Mouse (Mus musculus): ENCODE measurements around the gene Slc25a13. TPM values are rescaled to one million over a fixed set of nuclear protein-coding genes. Genes with fewer than 3 reads are reported as not detected.
"Not testable (repeated sequence)": the region's sequence is repeated elsewhere in the genome, so short reads cannot be mapped to it uniquely, and the experiment has no call there.

The Slc25a13 gene
- polyA plus RNA-seq, 1 experiment, result not detected

DNA sequence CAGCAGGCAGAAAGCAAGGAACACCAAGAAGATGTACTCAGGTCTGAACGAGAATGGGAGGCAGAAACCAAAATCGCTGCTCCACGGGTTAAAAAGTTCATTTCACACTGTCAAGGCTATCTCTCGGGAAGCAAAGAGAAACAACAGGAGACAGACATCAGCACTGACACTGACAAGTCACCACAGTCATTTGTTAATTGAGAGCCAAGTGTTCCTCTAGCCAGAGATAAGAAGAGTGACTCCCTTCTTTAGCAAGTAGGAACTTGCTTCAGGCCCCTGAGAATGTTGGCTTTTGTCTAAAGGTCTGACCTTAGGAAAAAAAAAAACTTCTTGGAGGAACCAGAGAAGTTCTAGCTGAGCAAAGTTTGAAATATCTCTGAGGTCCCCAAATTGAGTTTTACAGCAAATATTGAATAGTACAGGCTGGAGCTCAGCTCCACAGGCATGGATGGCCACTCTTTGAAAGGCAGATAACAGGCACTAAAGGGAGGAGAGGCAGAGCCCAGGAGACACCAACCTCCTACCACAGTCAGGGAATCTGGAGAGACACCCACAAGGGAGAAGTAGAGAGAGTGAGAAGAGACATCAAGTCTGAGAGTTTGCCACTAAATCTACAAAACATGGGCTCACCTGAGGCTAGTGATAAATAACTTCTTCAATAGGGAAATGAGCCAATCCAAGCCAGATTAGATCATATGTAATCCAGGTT is 8.5 kb downstream of the Slc25a13 start:
- H3K4me3 ChIP-seq (ENCODE audit: insufficient read depth, low read depth, low read length), result no peak overlapping the region
- peaks cover 5% of the 10 kb centered on the region; the same call in 1 of the 2 replicates for H3K4me1 ChIP-seq (ENCODE audit: control insufficient read depth, insufficient read depth, low read length)
- TF ChIP-seq POLR2A (IDR thresholded peaks at IDR 0.05; ENCODE audit: insufficient read depth, low read depth, low read length), result no peak
- no peak for TF ChIP-seq CTCF (IDR thresholded peaks at IDR 0.05; ENCODE audit: insufficient read depth, low read depth, low read length)
- WGBS, result 85% methylated on average over 4 of the region's 4 CpGs
- no peak overlapping the region for H3K27ac ChIP-seq (ENCODE audit: insufficient read depth, low read depth, low read length)

DNA sequence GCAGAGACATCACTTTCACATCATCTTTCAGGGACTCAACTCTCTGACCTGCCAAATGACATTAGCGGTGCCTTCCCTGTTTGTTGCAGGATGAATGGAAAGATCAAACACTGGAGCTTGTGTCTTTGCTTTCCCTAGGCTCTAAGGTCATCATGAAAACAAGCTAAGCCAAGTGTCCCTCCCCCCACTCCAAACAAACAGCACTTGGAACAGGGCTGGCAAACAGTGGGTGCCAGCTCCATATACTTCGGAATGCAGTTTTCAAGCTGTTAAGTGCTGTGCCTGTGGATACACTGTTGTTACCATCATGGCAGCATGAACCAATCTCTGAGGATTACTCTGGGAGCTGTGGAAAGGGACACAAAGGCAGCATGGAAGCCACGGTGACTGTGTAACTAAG is 9.1 kb downstream of the Slc25a13 start:
- H3K4me1 ChIP-seq (ENCODE audit: control insufficient read depth, insufficient read depth, low read length), result peaks cover 3% of the 10 kb centered on the region; the same call in 1 of the 2 replicates
- 79% methylated on average over 3 of the region's 3 CpGs for WGBS
- no peak overlapping the region for H3K27ac ChIP-seq (ENCODE audit: insufficient read depth, low read depth, low read length)
- no peak for TF ChIP-seq CTCF (IDR thresholded peaks at IDR 0.05; ENCODE audit: insufficient read depth, low read depth, low read length)
- TF ChIP-seq POLR2A (IDR thresholded peaks at IDR 0.05; ENCODE audit: insufficient read depth, low read depth, low read length), result no peak
- no peak overlapping the region for H3K4me3 ChIP-seq (ENCODE audit: insufficient read depth, low read depth, low read length)

DNA sequence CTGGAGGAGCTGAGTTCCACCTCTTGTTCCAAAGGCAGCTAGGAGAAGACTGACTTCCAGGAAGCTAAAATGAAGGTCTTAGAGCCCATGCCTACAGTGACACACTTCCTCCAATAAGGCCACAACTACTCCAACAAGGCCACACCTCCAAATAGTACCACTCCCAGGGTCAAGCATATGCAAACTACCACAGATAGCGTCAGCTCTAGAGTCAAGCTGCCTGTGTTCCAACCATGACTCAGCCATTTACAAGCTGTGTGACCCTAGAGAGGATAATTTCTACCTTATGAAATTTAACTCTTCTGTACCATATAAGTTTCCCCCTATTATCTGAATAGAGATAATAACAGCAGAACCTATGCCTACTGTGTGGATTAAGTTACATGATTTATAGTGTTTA is 9.6 kb downstream of the Slc25a13 start:
- TF ChIP-seq CTCF (IDR thresholded peaks at IDR 0.05; ENCODE audit: insufficient read depth, low read depth, low read length) (no peak), POLR2A (IDR thresholded peaks at IDR 0.05; ENCODE audit: insufficient read depth, low read depth, low read length) (no peak)
- H3K27ac ChIP-seq (ENCODE audit: insufficient read depth, low read depth, low read length), result no peak overlapping the region
- WGBS, result 86% methylated on average over 1 of the region's 1 CpGs

DNA sequence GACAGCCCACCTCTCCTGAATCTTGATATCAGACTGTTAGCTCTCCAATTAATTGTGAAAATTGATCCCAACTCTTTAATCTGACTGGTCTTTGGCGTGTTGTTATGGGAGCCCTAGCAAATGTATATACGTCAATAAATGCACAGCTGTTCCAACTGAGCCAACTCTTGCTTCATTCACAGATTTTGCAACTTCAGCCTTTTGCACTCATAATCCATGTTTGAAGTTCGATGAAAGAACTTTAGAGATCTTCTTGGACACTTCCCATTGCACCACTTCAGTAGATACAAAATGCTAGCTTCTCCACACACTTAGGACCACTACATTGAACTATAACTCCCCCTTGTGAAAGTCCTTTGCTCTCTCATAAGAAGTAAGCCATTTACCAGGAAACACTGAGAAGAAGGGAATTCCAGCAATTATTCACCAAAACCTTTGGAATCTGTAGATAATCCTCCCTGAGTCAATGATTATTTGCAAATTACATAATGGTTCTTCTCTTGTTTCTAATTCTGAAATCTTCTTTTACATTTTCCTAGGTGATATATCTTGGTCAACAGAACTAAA is 11.3 kb downstream of the Slc25a13 start:
- Histone ChIP-seq H3K27ac (ENCODE audit: insufficient read depth, low read depth, low read length) (no peak overlapping the region), H3K4me1 (ENCODE audit: control insufficient read depth, insufficient read depth, low read length) (no peaks in the 10 kb centered on the region), H3K4me3 (ENCODE audit: insufficient read depth, low read depth, low read length) (no peak overlapping the region)
- 96% methylated on average over 3 of the region's 3 CpGs for WGBS
- TF ChIP-seq POLR2A (IDR thresholded peaks at IDR 0.05; ENCODE audit: insufficient read depth, low read depth, low read length) (no peak), CTCF (IDR thresholded peaks at IDR 0.05; ENCODE audit: insufficient read depth, low read depth, low read length) (no peak)

More for the DNA sequence above, 9.6 kb downstream of the Slc25a13 start:
- H3K4me1 ChIP-seq (ENCODE audit: control insufficient read depth, insufficient read depth, low read length), result 0 out of 2 replicates have a peak, but pooled peaks cover 2% of the 10 kb centered on the region
- H3K4me3 ChIP-seq (ENCODE audit: insufficient read depth, low read depth, low read length), result no peak overlapping the region

DNA sequence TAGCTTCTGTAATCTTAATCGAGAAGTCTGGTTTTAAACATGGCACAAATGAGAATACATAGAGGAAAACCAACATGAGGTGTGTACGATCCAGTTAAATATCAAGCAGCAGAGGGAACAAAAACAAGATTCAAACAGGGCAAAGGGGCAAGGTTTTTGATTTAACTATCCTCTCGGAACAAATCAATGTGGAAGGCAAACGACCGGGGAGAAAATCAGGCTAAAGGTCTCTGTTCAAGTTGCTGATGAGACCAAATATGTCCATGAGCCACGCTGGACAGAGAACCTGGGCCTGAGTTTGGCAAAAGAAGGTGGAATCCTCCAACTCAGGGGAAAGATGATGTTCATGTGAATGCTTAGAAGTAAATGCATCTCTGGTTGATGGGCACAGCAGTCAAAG is 14.5 kb downstream of the Slc25a13 start:
- H3K4me1 ChIP-seq (ENCODE audit: control insufficient read depth, insufficient read depth, low read length), result no peaks in the 10 kb centered on the region
- no peak overlapping the region for H3K27ac ChIP-seq (ENCODE audit: insufficient read depth, low read depth, low read length)
- H3K4me3 ChIP-seq (ENCODE audit: insufficient read depth, low read depth, low read length), result no peak overlapping the region
- TF ChIP-seq POLR2A (IDR thresholded peaks at IDR 0.05; ENCODE audit: insufficient read depth, low read depth, low read length) (no peak), CTCF (IDR thresholded peaks at IDR 0.05; ENCODE audit: insufficient read depth, low read depth, low read length) (no peak)
- WGBS, result 94% methylated on average over 6 of the region's 6 CpGs

DNA sequence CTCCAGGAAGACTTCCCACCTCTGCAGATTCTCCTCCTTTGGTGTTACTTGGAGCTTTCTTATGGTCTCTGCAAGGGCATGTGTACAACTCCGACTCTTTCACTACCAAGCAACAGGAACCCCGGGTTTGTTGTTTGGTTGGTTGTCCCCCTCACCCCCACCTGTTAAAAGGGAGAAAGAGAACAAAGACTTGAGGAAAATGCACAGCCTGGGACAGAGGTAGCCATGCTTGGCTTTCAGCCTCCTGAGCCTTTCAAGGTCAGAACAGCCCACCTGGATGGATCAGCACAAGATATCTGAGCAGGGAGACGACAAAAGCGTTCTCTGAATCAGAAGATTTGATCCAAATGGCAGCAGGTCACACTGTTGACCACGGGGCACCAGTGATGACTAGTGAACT is 15.0 kb downstream of the Slc25a13 start:
- Histone ChIP-seq H3K4me1 (ENCODE audit: control insufficient read depth, insufficient read depth, low read length) (no peaks in the 10 kb centered on the region), H3K4me3 (ENCODE audit: insufficient read depth, low read depth, low read length) (no peak overlapping the region), H3K27ac (ENCODE audit: insufficient read depth, low read depth, low read length) (no peak overlapping the region)
- TF ChIP-seq CTCF (IDR thresholded peaks at IDR 0.05; ENCODE audit: insufficient read depth, low read depth, low read length), result no peak
- TF ChIP-seq POLR2A (IDR thresholded peaks at IDR 0.05; ENCODE audit: insufficient read depth, low read depth, low read length), result no peak
- WGBS, result 87% methylated on average over 5 of the region's 5 CpGs

DNA sequence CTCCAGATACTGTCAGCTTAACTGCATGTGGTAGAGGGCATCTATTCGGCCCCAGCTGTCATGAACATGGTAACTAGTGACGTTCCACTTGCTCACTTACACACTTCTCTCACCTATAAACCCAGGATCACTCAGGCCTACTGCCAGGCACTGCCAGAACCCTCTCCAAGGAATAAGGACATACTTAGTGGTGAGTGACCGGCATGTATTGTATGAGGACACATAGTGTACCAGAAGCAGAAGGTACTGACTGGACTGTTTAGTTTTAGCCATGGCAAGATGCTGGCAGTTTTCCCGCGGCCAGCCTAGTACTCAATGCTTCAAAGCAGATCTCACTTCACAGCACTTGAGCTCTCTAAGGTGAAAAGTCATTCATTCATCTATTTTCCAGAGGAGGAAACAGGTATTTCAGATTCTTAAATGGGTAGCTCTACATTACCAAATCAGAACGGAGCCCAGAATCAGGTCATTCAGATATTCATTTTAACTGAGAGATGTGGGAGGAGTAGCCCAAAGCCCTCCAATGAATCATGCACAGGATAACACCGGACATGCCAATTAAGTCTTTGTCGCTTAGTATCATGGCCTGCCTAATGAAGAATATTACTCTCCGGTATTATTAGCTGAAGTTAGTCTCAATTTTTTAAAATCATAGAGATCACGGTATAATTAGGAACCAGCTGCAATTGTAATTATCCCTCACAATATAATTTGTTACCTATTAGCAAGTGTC is 17.7 kb downstream of the Slc25a13 start:
- Histone ChIP-seq H3K4me1 (ENCODE audit: control insufficient read depth, insufficient read depth, low read length) (peaks cover 4% of the 10 kb centered on the region; the same call in 1 of the 2 replicates), H3K27ac (ENCODE audit: insufficient read depth, low read depth, low read length) (no peak overlapping the region), H3K4me3 (ENCODE audit: insufficient read depth, low read depth, low read length) (no peak overlapping the region)
- WGBS, result 69% methylated on average over 10 of the region's 10 CpGs
- TF ChIP-seq CTCF (IDR thresholded peaks at IDR 0.05; ENCODE audit: insufficient read depth, low read depth, low read length), result no peak
- no peak for TF ChIP-seq POLR2A (IDR thresholded peaks at IDR 0.05; ENCODE audit: insufficient read depth, low read depth, low read length)

DNA sequence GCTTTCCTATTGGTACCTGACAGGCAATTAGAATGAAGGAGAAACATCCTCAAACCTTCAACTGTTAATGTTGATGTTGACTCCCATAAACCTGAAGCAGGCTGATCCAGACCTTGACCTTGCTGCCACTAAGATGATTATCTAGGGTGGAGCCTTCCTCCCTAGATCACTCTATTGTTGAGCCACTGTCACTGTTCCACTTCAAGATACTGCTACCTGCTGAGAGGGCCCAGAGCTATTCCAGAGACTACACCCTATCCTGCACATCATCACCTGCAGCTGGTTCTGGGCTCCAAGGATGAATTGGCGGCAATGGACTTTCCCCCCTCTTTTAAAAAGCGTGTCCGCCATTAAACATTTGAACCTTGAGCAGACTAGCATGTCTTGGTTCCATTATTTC is 18.9 kb downstream of the Slc25a13 start:
- 94% methylated on average over 3 of the region's 3 CpGs for WGBS
- H3K4me1 ChIP-seq (ENCODE audit: control insufficient read depth, insufficient read depth, low read length); H3K27ac ChIP-seq (ENCODE audit: insufficient read depth, low read depth, low read length); H3K4me3 ChIP-seq (ENCODE audit: insufficient read depth, low read depth, low read length): not testable (repeated sequence)

DNA sequence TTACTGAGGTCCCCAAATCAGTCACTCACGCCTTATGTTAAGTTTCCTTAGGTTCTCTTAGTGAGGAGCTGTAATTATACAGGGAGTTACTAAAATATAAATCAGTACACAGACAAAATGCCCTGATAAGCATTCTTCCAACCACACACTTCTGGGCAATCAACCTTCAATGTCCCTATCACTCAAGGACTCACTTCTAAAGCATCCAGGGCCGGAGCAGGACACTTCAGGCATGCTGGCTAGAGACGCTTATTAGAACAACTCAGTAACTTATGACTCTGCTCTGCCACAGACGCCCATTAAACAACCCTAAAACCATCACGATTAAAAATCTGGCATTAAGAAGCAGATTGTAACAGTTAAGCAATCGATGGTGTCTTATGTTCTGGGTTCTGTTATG is 19.6 kb downstream of the Slc25a13 start:
- 92% methylated on average over 6 of the region's 6 CpGs for WGBS
- Histone ChIP-seq H3K4me1 (ENCODE audit: control insufficient read depth, insufficient read depth, low read length) (peaks cover 4% of the 10 kb centered on the region; the same call in 1 of the 2 replicates), H3K4me3 (ENCODE audit: insufficient read depth, low read depth, low read length) (no peak overlapping the region), H3K27ac (ENCODE audit: insufficient read depth, low read depth, low read length) (no peak overlapping the region)
- no peak for TF ChIP-seq CTCF (IDR thresholded peaks at IDR 0.05; ENCODE audit: insufficient read depth, low read depth, low read length)
- TF ChIP-seq POLR2A (IDR thresholded peaks at IDR 0.05; ENCODE audit: insufficient read depth, low read depth, low read length), result no peak
